Mouse (Mus musculus) lung, embryonic 15.5 days (tissue): ENCODE measurements around the gene Atf5. TPM values are rescaled to one million over a fixed set of nuclear protein-coding genes. Genes with fewer than 3 reads are reported as not detected.

Source experiments
- ATAC-seq: fragments of 200-750 bp; cut with Nextera tagmentation; 2 replicates; pipeline ENCODE4 v1.8.0; 2017; ENCODE audit warnings: moderate number of reproducible peaks, borderline replicate concordance; ENCODE audit not compliant: low FRiP score, low TSS enrichment; ENCODE audit errors: extremely low read depth
- H3K27ac ChIP-seq: fragments of 300-500 bp; sonication (generic); 2 replicates; pipeline ENCODE4 v1.5.1; 2015; ENCODE audit warnings: moderate library complexity, mild to moderate bottlenecking, inconsistent platforms
- H3K27me3 ChIP-seq: fragments of 300-500 bp; sonication (generic); 2 replicates; pipeline ENCODE4 v1.6.1; 2015; ENCODE audit warnings: inconsistent platforms
- H3K36me3 ChIP-seq: fragments of 300-500 bp; sonication (generic); 2 replicates; pipeline ENCODE4 v1.6.1; 2015; ENCODE audit warnings: inconsistent platforms
- H3K4me1 ChIP-seq: fragments of 300-500 bp; sonication (generic); 2 replicates; pipeline ENCODE4 v1.6.1; 2015; ENCODE audit warnings: inconsistent platforms
- H3K4me2 ChIP-seq: fragments of 300-500 bp; sonication (generic); 2 replicates; pipeline ENCODE4 v1.6.1; 2015; ENCODE audit warnings: inconsistent platforms, mild to moderate bottlenecking, moderate library complexity
- H3K4me3 ChIP-seq: fragments of 300-500 bp; sonication (generic); 2 replicates; pipeline ENCODE4 v1.5.1; 2015; ENCODE audit warnings: mild to moderate bottlenecking, inconsistent platforms
- H3K9ac ChIP-seq: fragments of 300-500 bp; sonication (generic); 2 replicates; pipeline ENCODE4 v1.6.1; 2015; ENCODE audit warnings: inconsistent platforms
- H3K9me3 ChIP-seq: fragments of 300-500 bp; sonication (generic); 2 replicates; pipeline ENCODE4 v1.6.1; 2016; ENCODE audit warnings: inconsistent platforms
- WGBS: fragments of 180-500 bp; shearing (Covaris S2); methylation state at CpG from one replicate; pipeline ENCODE4 v1.1.7; 2015; 5-methylcytosine and 5-hydroxymethylcytosine counted together
- microRNA counts: library from miRNA; unstranded; fragments of <30 nt; microRNA quantifications from one replicate; lab custom pipeline; 2016
- microRNA-seq: library from miRNA; unstranded; fragments of <30 nt; microRNA quantifications from one replicate; pipeline ENCODE4, GENCODE M21; 2016
- polyA plus RNA-seq: library from polyadenylated mRNA; unstranded; fragments of >200 nt; fragmentation: Nextera tagmentation; extraction: Ambion mirVana; gene quantifications from 2 replicates; pipeline ENCODE4 v1.2.1, GENCODE M21; 2015

Atf5 gene
- polyA plus RNA-seq, 1 experiment from 2014 or later = 4.9 TPM

DNA sequence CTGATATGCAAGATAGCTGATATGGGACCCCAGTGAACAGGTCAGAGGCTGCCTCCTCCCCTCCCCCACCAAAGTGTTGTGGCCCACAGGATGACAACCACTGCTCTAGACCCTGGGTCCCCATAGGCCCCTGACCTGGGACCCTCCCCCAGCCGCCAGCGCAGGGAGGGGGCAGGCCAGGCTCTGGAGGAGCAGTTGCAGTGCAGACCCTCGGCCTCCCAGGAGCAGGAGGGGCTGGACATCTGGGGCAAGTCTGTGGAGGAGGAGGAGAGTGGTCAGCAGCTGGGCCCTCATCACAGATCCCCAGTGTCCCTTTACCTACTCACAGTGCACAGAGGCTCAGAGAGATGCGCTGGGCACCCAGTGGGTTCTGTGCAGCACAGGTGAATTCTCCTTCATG lies 26.4 kb downstream of the Atf5 start:
- Histone ChIP-seq H3K36me3 (no peaks in the 10 kb centered on the region), H3K4me3 (no peak overlapping the region), H3K9ac (no peak overlapping the region), H3K9me3 (no peaks in the 10 kb centered on the region), H3K27ac (no peak overlapping the region), H3K4me1 (no peaks in the 10 kb centered on the region), H3K27me3 (no peaks in the 10 kb centered on the region), H3K4me2 (no peak overlapping the region)
- ATAC-seq = no peak
- WGBS = 53% methylated on average over 4 of the region's 4 CpGs

GRCm38 (mm10) chr7:44789531-44789930 lies 26.9 kb downstream of the Atf5 start:
- Histone ChIP-seq H3K9ac (no peak overlapping the region), H3K36me3 (no peaks in the 10 kb centered on the region), H3K4me1 (no peaks in the 10 kb centered on the region), H3K9me3 (no peaks in the 10 kb centered on the region), H3K27me3 (no peaks in the 10 kb centered on the region), H3K4me2 (no peak overlapping the region), H3K27ac (no peak overlapping the region), H3K4me3 (no peak overlapping the region)
- no peak; the same call in 1 of the 2 replicates for ATAC-seq
- WGBS = 52% methylated on average over 3 of the region's 3 CpGs

DNA sequence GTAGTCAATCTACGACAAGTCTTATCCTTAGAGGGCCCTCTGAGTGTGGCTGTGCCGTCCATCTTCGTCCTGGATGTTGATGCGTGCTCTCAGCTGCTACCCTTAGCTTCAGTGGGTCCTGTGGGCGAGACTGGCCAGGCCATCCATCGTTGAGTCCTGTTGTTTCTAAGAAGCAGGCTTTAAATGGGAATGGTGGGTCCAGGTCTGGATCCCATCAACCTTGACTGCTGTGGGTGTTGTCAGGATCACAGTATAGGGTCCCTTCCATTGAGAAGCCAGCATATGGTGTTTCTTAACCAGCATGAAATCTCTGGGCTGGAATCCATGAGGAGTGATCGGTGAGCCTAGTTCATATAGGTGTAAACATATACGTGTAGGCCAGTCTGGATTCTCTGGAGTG lies 36.4 kb downstream of the Atf5 start:
- Histone ChIP-seq H3K27ac (no peak overlapping the region), H3K9ac (no peak overlapping the region), H3K4me1 (no peaks in the 10 kb centered on the region), H3K9me3 (no peaks in the 10 kb centered on the region), H3K4me3 (no peak overlapping the region), H3K36me3 (peaks cover 7% of the 10 kb centered on the region; the same call in 1 of the 2 replicates), H3K27me3 (no peaks in the 10 kb centered on the region), H3K4me2 (no peak overlapping the region)
- ATAC-seq = no peak
- WGBS = 72% methylated on average over 8 of the region's 8 CpGs

DNA sequence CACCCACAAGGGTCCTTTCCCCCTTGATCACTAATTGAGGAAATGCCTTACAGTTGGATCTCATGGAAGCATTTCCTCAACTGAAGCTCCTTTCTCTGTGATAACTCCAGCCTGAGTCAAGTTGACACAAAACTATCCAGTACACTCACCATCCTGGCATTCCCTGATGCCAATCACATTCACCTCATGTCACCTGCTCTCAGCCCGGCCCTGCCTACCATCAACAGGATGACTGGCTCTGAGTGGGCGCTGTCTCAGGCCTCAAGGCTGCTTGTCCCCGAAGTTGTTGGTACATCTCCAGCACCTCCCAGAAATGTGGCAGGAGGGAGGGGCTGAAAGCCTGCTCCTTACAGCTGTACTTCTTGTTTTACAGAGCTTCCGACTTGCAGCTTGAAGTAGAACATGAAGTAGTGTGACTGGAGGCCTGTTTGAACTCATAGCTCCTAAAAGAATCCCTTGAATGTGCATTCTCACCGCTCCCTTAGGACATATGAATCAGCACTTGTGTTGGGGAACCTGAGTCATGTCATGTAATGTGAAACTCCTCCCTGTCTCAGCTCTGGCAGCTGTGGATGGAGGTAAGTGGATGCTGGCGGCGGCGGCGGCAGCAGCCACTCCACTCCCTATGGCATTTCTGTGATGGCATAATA lies 39.5 kb downstream of the Atf5 start:
- no peak overlapping the region for H3K4me3 ChIP-seq
- no peak for ATAC-seq
- peaks cover 10% of the 10 kb centered on the region; the same call in 1 of the 2 replicates for H3K36me3 ChIP-seq
- no peaks in the 10 kb centered on the region for H3K9me3 ChIP-seq
- H3K4me2 ChIP-seq = no peak overlapping the region
- no peak overlapping the region for H3K9ac ChIP-seq
- 89% methylated on average over 9 of the region's 9 CpGs for WGBS
- H3K4me1 ChIP-seq = no peaks in the 10 kb centered on the region
- no peaks in the 10 kb centered on the region for H3K27me3 ChIP-seq
- H3K27ac ChIP-seq = no peak overlapping the region

DNA sequence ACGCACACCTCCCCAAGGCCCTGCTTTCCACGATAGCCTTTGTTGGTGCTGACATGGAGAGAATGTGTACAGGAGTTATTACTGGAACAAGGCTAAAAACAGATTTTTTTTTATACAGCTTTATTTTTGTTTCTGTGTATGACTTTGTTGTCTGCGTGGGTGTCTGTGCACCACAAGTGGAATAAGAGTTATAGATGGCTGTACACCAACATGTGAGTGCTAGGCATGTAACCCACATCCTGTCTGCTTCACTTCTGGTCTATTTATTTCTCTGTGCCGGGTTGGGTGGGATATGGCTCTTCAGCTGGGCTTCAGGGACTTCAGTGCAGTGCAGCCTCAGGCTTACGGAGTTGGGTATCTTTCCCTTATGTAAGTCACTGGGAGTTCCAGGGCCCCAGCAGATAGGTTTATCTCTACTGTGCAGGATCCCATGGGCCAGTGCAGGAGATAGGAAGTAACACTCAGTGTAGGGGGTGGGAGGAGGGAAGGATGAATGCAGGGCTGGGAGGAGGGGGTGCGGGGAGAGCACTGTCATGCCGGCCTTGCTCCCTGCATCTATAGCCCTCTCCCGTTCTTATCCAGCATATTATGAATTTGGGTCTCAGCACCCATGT lies 43.8 kb downstream of the Atf5 start:
- ATAC-seq = no peak
- Histone ChIP-seq H3K4me1 (no peaks in the 10 kb centered on the region), H3K36me3 (peaks cover 40% of the 10 kb centered on the region), H3K4me3 (no peak overlapping the region), H3K4me2 (no peak overlapping the region), H3K9ac (no peak overlapping the region), H3K9me3 (no peaks in the 10 kb centered on the region), H3K27me3 (no peaks in the 10 kb centered on the region), H3K27ac (no peak overlapping the region)
- WGBS = 84% methylated on average over 8 of the region's 8 CpGs

- Histone ChIP-seq H3K4me2 (no peak overlapping the region), H3K9me3 (no peaks in the 10 kb centered on the region), H3K4me1 (no peaks in the 10 kb centered on the region), H3K9ac (no peak overlapping the region), H3K4me3 (no peak overlapping the region), H3K27ac (no peak overlapping the region), H3K36me3 (peaks cover 45% of the 10 kb centered on the region), H3K27me3 (no peaks in the 10 kb centered on the region)
- 12% methylated on average over 6 of the region's 6 CpGs for WGBS
- no peak for ATAC-seq
Observed at GRCm38 (mm10) chr7:44770046-44770578, 46.3 kb downstream of the Atf5 start.

DNA sequence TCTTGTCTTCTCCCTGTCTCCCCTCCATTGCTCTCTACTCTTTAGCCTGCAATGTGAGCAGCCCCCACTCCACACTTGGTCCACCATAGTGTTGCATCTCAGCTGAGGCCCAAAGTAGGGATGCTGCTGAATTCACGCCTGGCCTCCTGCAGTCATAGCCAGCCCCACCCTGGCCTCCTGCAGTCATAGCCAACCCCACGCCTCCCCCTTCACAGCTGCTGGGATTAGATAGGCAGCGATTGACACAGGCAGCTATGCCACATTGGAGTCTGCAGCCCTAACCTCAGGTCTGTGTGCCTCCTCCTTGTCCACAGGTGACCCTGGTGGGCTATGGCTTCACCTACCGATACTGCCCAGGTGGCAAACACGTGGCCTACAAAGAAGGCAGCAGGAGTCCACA lies 48.3 kb downstream of the Atf5 start:
- Histone ChIP-seq H3K36me3 (peaks cover 60% of the 10 kb centered on the region), H3K9me3 (no peaks in the 10 kb centered on the region), H3K4me3 (no peak overlapping the region), H3K27me3 (no peaks in the 10 kb centered on the region), H3K4me2 (no peak overlapping the region), H3K27ac (no peak overlapping the region), H3K4me1 (no peaks in the 10 kb centered on the region), H3K9ac (no peak overlapping the region)
- 80% methylated on average over 5 of the region's 5 CpGs for WGBS
- ATAC-seq = peak; percentile 35; the same call in 1 of the 2 replicates

MicroRNAs within 50 kb of the gene (microRNA counts, 519-probe panel; counts per million panel counts)
- microRNA mmu-miR-707 (lab: Ali Mortazavi, UCI) = 19.7 counts per million

Small RNAs within 50 kb of the gene (microRNA-seq; reads per million reads assigned to microRNA genes)
- not detected for gene Mir707

Other genes with a start within 250 kb of the Atf5 start
- gene Napsa, start 244.3 kb downstream of the Atf5 start, polyA plus RNA-seq = 30.9 and 42.2 TPM in 2 replicates
- 1.5 and 2.1 TPM in 2 replicates for gene Kcnc3, start 226.0 kb downstream of the Atf5 start, polyA plus RNA-seq
- gene Myh14, start 145.8 kb downstream of the Atf5 start, polyA plus RNA-seq = 44.1 and 47.8 TPM in 2 replicates
- gene Izumo2, start 107.9 kb downstream of the Atf5 start, polyA plus RNA-seq = not detected in 2 replicates
- gene Vrk3, start 68.2 kb downstream of the Atf5 start, polyA plus RNA-seq = 40.6 and 46.1 TPM in 2 replicates
- 2.1 and 2.2 TPM in 2 replicates for gene Zfp473, start 65.6 kb downstream of the Atf5 start, polyA plus RNA-seq
- 95.6 and 97.7 TPM in 2 replicates for gene Nup62, start 570 bp downstream of the Atf5 start, polyA plus RNA-seq
- gene Il4i1, start 271 bp downstream of the Atf5 start, polyA plus RNA-seq = 0.63 and 1.7 TPM in 2 replicates
- 109 and 111 TPM in 2 replicates for gene Akt1s1, start 32.3 kb upstream of the Atf5 start, polyA plus RNA-seq
- gene Tbc1d17, start 32.4 kb upstream of the Atf5 start, polyA plus RNA-seq = 71.3 and 74.4 TPM in 2 replicates
- gene Pnkp, start 40.5 kb upstream of the Atf5 start, polyA plus RNA-seq = 37.6 and 37.9 TPM in 2 replicates
- gene Ptov1, start 53.1 kb upstream of the Atf5 start, polyA plus RNA-seq = 371 and 398 TPM in 2 replicates
- 93.5 and 97.7 TPM in 2 replicates for gene Med25, start 76.1 kb upstream of the Atf5 start, polyA plus RNA-seq
- 21.0 and 24.0 TPM in 2 replicates for gene Fuz, start 79.4 kb upstream of the Atf5 start, polyA plus RNA-seq
- 63.1 and 64.8 TPM in 2 replicates for gene Ap2a1, start 112.8 kb upstream of the Atf5 start, polyA plus RNA-seq
- 0.09 and 0.15 TPM in 2 replicates for gene Tsks, start 126.5 kb upstream of the Atf5 start, polyA plus RNA-seq
- gene Cpt1c, start 158.2 kb upstream of the Atf5 start, polyA plus RNA-seq = 14.5 and 15.0 TPM in 2 replicates
- gene Prmt1, start 169.9 kb upstream of the Atf5 start, polyA plus RNA-seq = 545 and 586 TPM in 2 replicates
- gene Irf3, start 181.0 kb upstream of the Atf5 start, polyA plus RNA-seq = 88.1 and 92.6 TPM in 2 replicates
- 66.3 and 66.7 TPM in 2 replicates for gene Bcl2l12, start 182.1 kb upstream of the Atf5 start, polyA plus RNA-seq
- gene Scaf1, start 199.7 kb upstream of the Atf5 start, polyA plus RNA-seq = 35.5 and 36.5 TPM in 2 replicates
- gene Rras, start 201.3 kb upstream of the Atf5 start, polyA plus RNA-seq = 49.7 and 50.4 TPM in 2 replicates
- 10.9 and 11.1 TPM in 2 replicates for gene Prr12, start 236.2 kb upstream of the Atf5 start, polyA plus RNA-seq
- gene Nosip, start 245.8 kb upstream of the Atf5 start, polyA plus RNA-seq = 74.9 and 75.1 TPM in 2 replicates
- 23.1 and 24.2 TPM in 2 replicates for gene Prrg2, start 246.0 kb upstream of the Atf5 start, polyA plus RNA-seq